Mouse (Mus musculus) spleen, adult 2 months (tissue): Measurements from ENCODE around the gene Crtc3.

Experiments used
- CTCF ChIP-seq: fragments of 200-500 bp; IDR thresholded peaks from 2 replicates; pipeline ENCODE4 v1.5.1; 2011; ENCODE audit warnings: mild to moderate bottlenecking, inconsistent platforms; ENCODE audit not compliant: insufficient read depth, insufficient read length, insufficient replicate concordance; ENCODE audit errors: extremely low read depth
- POLR2A ChIP-seq: fragments of 200-500 bp; IDR thresholded peaks from 2 replicates; pipeline ENCODE4 v1.6.1; 2011; ENCODE audit warnings: low read depth, low read length, inconsistent platforms

GRCm38 (mm10) chr7:80583981-80584380 is 104.7 kb downstream of the Crtc3 start:
- TF ChIP-seq CTCF (peak; percentile 50; the same call in 1 of the 2 replicates), POLR2A (no peak)
